ENCODE assay signal across 8 mouse cellular contexts in the genomic region with DNA sequence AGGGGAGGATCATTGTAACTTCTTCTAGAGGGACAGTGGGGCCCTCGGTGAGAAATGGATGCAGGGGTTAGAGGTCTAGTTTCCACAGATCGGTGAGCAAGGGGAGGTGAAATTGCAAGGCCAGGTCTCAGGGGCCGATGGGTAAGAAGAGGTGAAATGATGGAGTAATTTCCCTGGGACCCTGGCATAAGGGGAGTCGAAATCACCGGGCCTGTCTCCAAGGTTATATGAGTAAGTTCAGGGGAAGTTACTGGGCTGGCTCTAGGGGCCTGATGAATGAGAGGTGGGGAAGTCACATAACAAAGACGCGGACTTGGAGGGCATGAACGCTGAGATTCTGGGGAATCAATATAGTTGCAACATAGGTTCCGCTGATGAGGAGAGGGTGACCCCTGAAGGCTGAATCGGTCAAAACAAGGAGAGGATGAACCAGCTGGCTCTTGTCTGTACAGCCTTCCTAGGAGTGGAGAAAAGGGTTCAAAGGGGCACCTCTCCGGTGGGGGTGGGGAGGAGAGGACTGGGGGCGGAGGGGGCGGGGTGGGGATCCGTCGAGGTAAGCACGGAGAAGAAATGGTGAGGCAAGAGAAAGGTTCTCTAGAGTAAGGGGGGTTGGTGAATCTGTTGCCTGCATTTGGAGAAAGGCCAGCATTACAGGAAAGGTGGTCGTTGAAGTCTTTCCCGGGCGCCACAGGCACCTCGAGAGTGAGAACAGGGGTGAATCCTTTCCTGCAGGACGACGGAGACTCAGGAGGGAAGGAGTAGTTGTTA. TPM values are rescaled to one million over a fixed set of nuclear protein-coding genes. Genes with fewer than 3 reads are reported as not detected.
A peak's percentile ranks its signal among the peaks of the same experiment; 100 is the strongest.
DNase-seq lines count a peak whose midpoint lies in the region; ATAC-seq lines count a peak whose summit lies in the region.

No protein-coding gene starts in this region.

- H3K36me3 ChIP-seq in forebrain, embryonic 15.5 days = no peaks in the 10 kb centered on the region
- H3K36me3 ChIP-seq in intestine, embryonic 16.5 days (ENCODE audit: control insufficient read depth, insufficient read depth, low read length) = no peaks in the 10 kb centered on the region
- peaks cover 5% of the 10 kb centered on the region; the same call in 1 of the 2 replicates for H3K36me3 ChIP-seq in neural tube, embryonic 12.5 days

- peak overlapping the region; percentile 92 for H3K27ac ChIP-seq in forebrain, embryonic 15.5 days (replicated peaks)
- peak overlapping the region; percentile 94 for H3K27ac ChIP-seq in intestine, embryonic 16.5 days (ENCODE audit: low read length)
- no peak overlapping the region for H3K27ac ChIP-seq in neural tube, embryonic 12.5 days

- no peaks in the 10 kb centered on the region for H3K9me3 ChIP-seq in forebrain, embryonic 15.5 days
- no peaks in the 10 kb centered on the region for H3K9me3 ChIP-seq in intestine, embryonic 16.5 days (ENCODE audit: control insufficient read depth, low read length)
- H3K9me3 ChIP-seq in neural tube, embryonic 12.5 days = no peaks in the 10 kb centered on the region

- no peaks in the 10 kb centered on the region for H3K27me3 ChIP-seq in forebrain, embryonic 15.5 days
- H3K27me3 ChIP-seq in intestine, embryonic 16.5 days (replicated peaks; ENCODE audit: control insufficient read depth, insufficient read depth, low read length) = no peaks in the 10 kb centered on the region
- no peaks in the 10 kb centered on the region for H3K27me3 ChIP-seq in neural tube, embryonic 12.5 days (replicated peaks)

- peaks cover 10% of the 10 kb centered on the region for H3K4me1 ChIP-seq in forebrain, embryonic 15.5 days
- peaks cover 3% of the 10 kb centered on the region; the same call in 1 of the 2 replicates for H3K4me1 ChIP-seq in intestine, embryonic 16.5 days (ENCODE audit: control insufficient read depth, insufficient read depth, low read length)
- peaks cover 10% of the 10 kb centered on the region; the same call in 1 of the 2 replicates for H3K4me1 ChIP-seq in neural tube, embryonic 12.5 days

- peak overlapping the region; percentile 47 for H3K9ac ChIP-seq in forebrain, embryonic 15.5 days (replicated peaks)
- H3K9ac ChIP-seq in intestine, embryonic 16.5 days (ENCODE audit: low read depth, low read length) = peak overlapping the region; percentile 70
- peak overlapping the region; percentile 52 for H3K9ac ChIP-seq in neural tube, embryonic 12.5 days

- peak; percentile 11 for DNase-seq in right cerebral cortex, postnatal 4 days
- DNase-seq in right cerebral cortex, postnatal 25 days = no peak
- peak; percentile 39 to 57 for DNase-seq in cerebellum, adult 18-20 months
- peak; percentile 67 to 75 for DNase-seq in lung, adult 18-20 months
- no peak for DNase-seq in gastrocnemius, postnatal 10 days

- 12% methylated on average over 22 of the region's 22 CpGs for WGBS in forebrain, embryonic 15.5 days
- 6% methylated on average over 22 of the region's 22 CpGs for WGBS in intestine, embryonic 16.5 days
- 10% methylated on average over 22 of the region's 22 CpGs for WGBS in neural tube, embryonic 12.5 days

- peak overlapping the region; percentile 68 for H3K4me2 ChIP-seq in forebrain, embryonic 15.5 days (replicated peaks)
- peak overlapping the region; percentile 84 for H3K4me2 ChIP-seq in intestine, embryonic 16.5 days (ENCODE audit: low read depth, low read length)
- H3K4me2 ChIP-seq in neural tube, embryonic 12.5 days (replicated peaks) = peak overlapping the region; percentile 82

- H3K4me3 ChIP-seq in forebrain, embryonic 15.5 days = peak overlapping the region; percentile 57
- peak overlapping the region; percentile 59 for H3K4me3 ChIP-seq in intestine, embryonic 16.5 days (ENCODE audit: low read length)
- peak overlapping the region; percentile 46 for H3K4me3 ChIP-seq in neural tube, embryonic 12.5 days

- ATAC-seq in forebrain, embryonic 15.5 days (replicated peaks) = peak; percentile 38; the same call in 1 of the 2 replicates
- ATAC-seq in intestine, embryonic 16.5 days = peak; percentile 68
- peak; percentile 46 for ATAC-seq in neural tube, embryonic 12.5 days (ENCODE audit: low FRiP score, low read depth)

RNA-seq across cellular contexts. Expression of gene Nsun4, which starts 1.0 kb away (rescaled TPM):
- 13.3 and 15.0 TPM in 2 replicates for polyA plus RNA-seq in forebrain, embryonic 15.5 days (2015; fragmentation: Nextera tagmentation; extraction: Ambion mirVana)
- polyA plus RNA-seq in intestine, embryonic 16.5 days (2015; fragmentation: Nextera tagmentation; extraction: Ambion mirVana) = 39.8 and 41.7 TPM in 2 replicates
- 16.2 and 19.7 TPM in 2 replicates for polyA plus RNA-seq in neural tube, embryonic 12.5 days (2016; fragmentation: Nextera tagmentation; extraction: Ambion mirVana)
- 10 to 100 TPM; 12.4 to 12.9 TPM for total RNA-seq in gastrocnemius, postnatal 10 days (2021)

RNA-seq across cellular contexts. Expression of gene Uqcrh, which starts 22.2 kb away (rescaled TPM):
- polyA plus RNA-seq in forebrain, embryonic 15.5 days (2015; fragmentation: Nextera tagmentation; extraction: Ambion mirVana) = 423 and 473 TPM in 2 replicates
- 745 and 751 TPM in 2 replicates for polyA plus RNA-seq in intestine, embryonic 16.5 days (2015; fragmentation: Nextera tagmentation; extraction: Ambion mirVana)
- 378 and 393 TPM in 2 replicates for polyA plus RNA-seq in neural tube, embryonic 12.5 days (2016; fragmentation: Nextera tagmentation; extraction: Ambion mirVana)
- 100 to 1,000 TPM; 741 to 954 TPM for total RNA-seq in gastrocnemius, postnatal 10 days (2021)

RNA-seq across cellular contexts. Expression of gene Lrrc41, which starts 22.4 kb away (rescaled TPM):
- 64.5 and 66.3 TPM in 2 replicates for polyA plus RNA-seq in forebrain, embryonic 15.5 days (2015; fragmentation: Nextera tagmentation; extraction: Ambion mirVana)
- 77.4 and 79.3 TPM in 2 replicates for polyA plus RNA-seq in intestine, embryonic 16.5 days (2015; fragmentation: Nextera tagmentation; extraction: Ambion mirVana)
- 71.9 and 75.0 TPM in 2 replicates for polyA plus RNA-seq in neural tube, embryonic 12.5 days (2016; fragmentation: Nextera tagmentation; extraction: Ambion mirVana)
- total RNA-seq in gastrocnemius, postnatal 10 days (2021) = 10 to 100 TPM; 26.8 to 31.2 TPM

RNA-seq across cellular contexts. Expression of gene Faah, which starts 35.0 kb away (rescaled TPM):
- polyA plus RNA-seq in forebrain, embryonic 15.5 days (2015; fragmentation: Nextera tagmentation; extraction: Ambion mirVana) = 11.0 and 12.7 TPM in 2 replicates
- polyA plus RNA-seq in intestine, embryonic 16.5 days (2015; fragmentation: Nextera tagmentation; extraction: Ambion mirVana) = 83.7 and 108 TPM in 2 replicates
- polyA plus RNA-seq in neural tube, embryonic 12.5 days (2016; fragmentation: Nextera tagmentation; extraction: Ambion mirVana) = 4.8 and 5.8 TPM in 2 replicates
- under 1 TPM; 0.68 to 0.75 TPM for total RNA-seq in gastrocnemius, postnatal 10 days (2021)

Comparison
In these comparisons a context has a peak if more than half of its experiments do, and no peak if none do; other contexts are left out.
1. DNase-seq: peak in right cerebral cortex, postnatal 4 days (single experiment), cerebellum, adult 18-20 months (2 of 2) and lung, adult 18-20 months (2 of 2); none in right cerebral cortex, postnatal 25 days (single experiment) and gastrocnemius, postnatal 10 days (single experiment).
2. Peak in every context shown above with its lines, with median percentiles within 50 percentile points of each other: ATAC-seq, H3K4me2 ChIP-seq, H3K4me3 ChIP-seq and H3K9ac ChIP-seq.